Mouse (Mus musculus): ENCODE data around the gene Psg16.

- TF ChIP-seq POLR2A (IDR thresholded peaks at IDR 0.05; ENCODE audit: extremely low read depth, insufficient read depth, low read length) (no peak), CTCF (IDR thresholded peaks at IDR 0.05; ENCODE audit: extremely low read depth, insufficient read depth, low read length) (no peak)
Measured at GRCm38 (mm10) chr7:17025896-17026622, 47.8 kb upstream of the Psg16 start.

Measured in cortical plate, adult 2 months (tissue).